Mouse (Mus musculus): ENCODE data around the gene Grin1. TPM values are rescaled to one million over a fixed set of nuclear protein-coding genes. Genes with fewer than 3 reads are reported as not detected.
A peak's percentile ranks its signal among the peaks of the same experiment; 100 is the strongest.

Gene Grin1
- total RNA-seq, 4 experiments from 2014 or later: not detected

DNA sequence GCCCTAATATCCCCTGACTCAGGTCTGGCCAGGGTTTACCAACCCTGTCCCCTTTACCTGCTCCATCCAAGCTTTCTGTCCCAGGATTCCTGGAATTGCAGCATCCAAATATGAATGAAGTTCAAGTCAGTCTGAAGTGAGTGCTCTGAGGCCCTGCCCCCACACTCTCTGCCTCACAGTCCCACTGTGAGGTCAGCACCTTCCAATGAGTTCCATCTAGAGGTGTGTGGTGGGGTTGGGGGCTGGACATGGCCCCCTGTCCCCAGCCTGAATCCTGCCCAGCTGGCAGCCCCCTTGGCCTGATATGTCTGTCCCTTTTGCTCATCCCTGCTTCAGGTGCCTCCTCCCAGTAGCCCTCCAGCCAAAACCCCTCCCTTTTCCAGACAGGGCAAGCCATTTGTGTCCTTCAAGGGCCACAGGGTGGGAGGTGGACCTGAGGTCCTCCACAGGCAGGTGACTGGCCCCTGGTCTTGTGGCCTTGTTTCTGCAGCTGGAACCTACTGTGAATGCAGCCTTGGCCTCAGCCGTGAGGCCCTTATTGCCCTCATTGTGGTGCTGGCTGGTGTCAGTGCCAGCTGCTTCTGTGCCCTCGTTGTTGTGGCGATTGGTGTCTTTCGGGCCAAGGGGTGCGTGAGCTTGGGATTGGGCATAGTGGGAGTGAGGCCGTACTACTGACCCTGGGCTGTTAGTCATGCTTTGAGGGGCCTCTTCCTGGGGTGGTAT, 30.9 kb downstream of the Grin1 start, which contains the start of gene Tmem210:
Gene Tmem210 (plus strand): TSS at position 219 of the 723 bp plus-strand sequence.
- no peak for DNase-seq (ENCODE audit: low spot score in 2 of 2)

DNA sequence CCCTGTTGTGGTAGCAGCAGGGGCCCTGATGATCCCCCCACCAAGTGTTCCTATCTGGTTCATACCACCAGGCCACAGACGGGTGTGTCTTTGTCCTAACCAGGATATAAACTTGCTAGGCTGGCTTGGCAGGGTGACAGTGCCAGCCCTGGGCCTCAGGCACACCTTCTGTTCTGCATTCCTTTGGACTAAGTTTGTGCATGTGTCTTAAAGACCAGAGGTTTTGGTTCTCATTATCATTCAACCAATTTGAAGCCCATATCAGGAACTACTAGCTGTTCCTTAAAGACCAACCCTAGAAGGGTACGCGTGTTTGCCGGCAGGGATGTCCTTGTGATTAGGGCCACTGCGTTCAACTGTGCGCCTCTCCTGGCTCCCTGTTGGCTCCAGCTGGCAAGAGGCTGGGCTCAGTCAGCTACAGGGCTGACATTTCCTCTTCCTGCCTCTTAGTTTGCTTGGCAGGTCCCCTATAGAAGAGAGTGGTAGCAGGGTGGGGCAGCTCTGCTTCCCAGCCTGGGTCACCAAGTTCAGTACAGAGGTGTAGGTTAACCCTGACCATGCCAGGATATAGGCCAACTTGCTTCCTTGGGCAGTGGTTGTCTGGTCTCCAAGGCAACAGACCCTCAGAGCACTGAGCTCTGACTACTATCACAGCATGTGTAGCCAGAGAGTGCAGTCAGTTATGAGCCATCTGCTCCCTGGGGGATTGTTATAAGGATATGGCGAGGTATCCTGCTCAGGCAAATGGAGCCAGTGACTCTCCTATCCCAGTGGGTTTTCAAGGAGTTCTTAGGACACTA, 31.9 kb downstream of the Grin1 start:
- DNase-seq (ENCODE audit: low spot score in 2 of 2): no peak

DNA sequence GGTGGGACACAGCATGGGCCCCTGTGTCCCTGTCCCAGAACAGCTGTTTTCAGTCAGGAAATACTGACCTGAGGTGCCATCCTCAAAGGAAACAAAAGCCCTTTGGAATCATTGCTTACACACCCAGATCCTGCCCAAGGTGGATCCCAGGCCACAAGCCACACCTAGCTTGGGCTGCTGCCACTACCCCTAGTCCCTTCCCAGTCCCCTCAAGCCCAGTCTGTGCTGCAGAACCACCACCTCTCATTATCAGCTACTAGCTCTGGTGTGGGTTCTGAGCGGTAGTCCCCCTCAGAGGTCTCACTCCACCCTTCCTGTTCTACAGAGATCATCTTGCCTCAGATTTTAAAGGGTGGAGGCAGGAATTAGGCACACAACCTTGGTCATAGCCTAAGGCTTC, 32.7 kb downstream of the Grin1 start:
- no peak for DNase-seq (ENCODE audit: low spot score in 2 of 2)

DNA sequence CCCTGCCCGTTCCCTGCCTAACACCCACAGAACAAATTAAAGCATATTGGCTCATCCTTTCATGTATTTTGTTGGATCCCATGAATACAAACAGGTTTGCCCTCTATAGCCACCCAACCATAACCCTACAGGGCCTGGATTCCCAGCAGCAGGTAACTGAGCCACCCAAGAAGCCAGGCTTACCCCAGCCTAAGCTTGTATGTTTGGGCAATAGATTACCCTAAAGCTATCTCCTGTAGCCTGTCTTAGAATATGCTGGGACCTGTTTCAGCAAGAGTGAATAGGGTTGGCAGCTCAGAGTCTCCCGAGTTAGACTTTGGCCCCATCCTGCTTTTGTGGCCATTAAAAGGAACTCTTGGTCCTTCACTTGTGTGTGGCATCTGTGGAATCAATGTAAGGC, 33.4 kb downstream of the Grin1 start:
- DNase-seq (ENCODE audit: low spot score in 2 of 2): no peak

DNA sequence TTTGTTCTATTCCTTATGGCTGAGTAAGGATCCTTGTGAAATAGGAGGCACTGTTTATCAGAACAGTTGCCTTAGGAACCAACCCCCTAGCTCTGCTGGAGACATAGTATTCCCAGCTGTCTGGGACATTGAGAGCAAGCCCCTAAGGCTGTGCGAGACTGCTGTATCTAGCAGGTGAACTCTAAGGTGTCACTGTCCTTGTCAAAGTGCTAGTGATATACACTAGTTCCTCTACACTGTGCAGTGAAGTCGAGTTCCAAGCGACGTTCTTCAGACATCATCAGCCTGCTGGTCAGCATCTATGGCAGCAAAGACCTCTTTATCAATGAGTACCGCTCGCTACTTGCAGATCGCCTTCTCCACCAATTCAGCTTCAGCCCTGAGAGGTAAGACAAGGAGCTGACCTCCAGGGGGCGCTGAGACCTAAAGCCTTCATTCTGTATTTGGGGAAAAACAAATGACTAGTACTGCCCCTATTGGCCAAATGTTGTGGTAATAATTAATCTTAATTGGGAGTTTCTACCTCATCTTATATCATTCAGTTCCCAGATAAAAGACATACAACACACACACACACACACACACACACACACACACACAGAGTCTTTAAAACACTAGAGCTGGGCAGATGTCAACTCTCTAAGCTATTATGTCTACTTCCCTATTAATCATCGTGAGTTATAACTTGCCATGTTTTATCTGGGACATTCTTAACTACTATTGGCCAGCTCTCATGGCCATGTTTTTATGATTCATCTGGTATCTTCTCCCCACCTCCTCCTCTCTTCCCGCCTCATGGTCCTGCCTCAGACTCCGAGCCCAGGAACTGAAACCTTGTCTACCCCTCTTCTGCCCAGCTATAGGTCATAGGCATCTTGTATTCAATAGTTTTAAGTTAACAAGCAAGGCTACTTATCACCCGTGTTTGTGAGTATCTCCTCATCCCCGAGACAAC, 39.8 kb downstream of the Grin1 start:
- DNase-seq (ENCODE audit: low spot score in 2 of 2): peak in 1 of 2 experiments; percentile 59

DNA sequence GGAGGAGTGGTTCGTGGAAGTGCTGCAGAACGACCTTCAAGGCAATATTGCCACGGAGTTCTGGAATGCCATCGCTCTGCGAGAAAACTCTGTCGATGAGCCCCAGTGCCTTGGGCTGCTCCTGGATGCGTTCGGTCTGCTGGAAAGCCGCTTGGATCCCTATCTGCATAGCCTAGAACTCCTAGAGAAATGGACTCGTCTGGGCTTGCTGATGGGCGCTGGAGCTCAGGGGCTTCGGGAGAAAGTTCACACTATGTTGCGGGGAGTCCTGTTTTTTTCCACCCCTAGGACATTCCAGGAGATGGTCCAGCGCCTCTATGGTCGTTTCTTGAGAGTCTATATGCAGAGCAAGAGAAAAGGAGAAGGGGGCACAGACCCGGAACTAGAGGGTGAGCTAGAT, 46.0 kb downstream of the Grin1 start:
- DNase-seq (ENCODE audit: low spot score in 2 of 2): no peak

DNA sequence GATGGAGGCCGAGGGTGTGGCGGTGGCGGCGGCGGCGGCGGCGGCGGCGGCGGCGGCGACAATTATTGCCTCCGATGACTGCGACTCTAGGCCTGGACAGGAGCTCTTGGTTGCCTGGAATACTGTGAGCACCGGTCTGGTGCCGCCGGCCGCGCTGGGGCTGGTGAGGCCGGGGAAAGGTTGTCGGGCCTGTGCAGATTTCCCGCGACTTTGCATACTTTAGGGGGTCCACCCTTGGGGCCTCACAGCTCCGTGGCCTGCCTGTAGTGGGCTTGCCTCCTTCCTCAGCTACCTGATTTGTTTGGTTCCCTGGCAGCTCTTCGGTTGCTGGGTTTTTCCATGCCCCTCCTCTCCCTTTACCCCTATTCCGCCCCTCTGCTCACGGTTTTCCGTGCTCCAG, 46.5 kb downstream of the Grin1 start:
- no peak for DNase-seq (ENCODE audit: low spot score in 2 of 2)

DNA sequence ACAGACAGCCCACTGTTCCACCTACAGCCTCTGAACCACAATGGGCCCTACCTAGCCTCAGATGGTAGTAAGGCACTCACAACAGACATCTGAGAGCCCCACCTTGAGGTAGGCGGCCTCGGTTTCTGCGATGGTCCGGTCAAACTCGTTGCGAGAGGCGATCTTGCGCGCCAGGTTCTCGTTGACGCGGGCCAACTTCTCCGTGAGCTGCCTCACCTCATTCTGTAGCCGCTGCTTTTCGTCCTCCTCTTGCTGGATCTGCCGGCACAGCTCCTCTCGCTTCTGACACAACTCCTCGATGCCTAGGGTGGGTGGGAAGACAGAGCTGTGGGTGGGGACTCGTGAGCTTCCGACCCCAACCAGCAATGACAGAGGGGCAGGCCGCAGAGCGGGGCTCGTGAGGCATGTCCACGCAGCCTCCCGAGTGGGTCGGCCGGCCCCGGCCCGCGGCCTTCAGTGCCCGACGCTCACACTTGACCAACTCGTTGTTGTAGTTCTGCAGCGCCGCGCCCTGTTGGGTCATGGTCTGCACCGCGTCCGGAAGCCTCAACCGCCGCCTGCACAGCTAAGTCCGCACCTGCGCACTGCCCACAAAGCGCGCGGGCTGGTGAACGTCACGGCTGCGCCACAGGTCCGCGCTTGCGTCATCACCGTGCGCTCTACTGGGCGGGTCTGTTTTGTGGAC, 47.0 kb downstream of the Grin1 start, which contains the start of the genes Ssna1 and Anapc2:
Gene Ssna1 (minus strand): TSS at position 612 of the 685 bp plus-strand sequence.
Gene Anapc2 (plus strand): TSS at position 652 of the 685 bp plus-strand sequence.
- DNase-seq (ENCODE audit: low spot score in 2 of 2): peak; percentile 92 to 95

DNA sequence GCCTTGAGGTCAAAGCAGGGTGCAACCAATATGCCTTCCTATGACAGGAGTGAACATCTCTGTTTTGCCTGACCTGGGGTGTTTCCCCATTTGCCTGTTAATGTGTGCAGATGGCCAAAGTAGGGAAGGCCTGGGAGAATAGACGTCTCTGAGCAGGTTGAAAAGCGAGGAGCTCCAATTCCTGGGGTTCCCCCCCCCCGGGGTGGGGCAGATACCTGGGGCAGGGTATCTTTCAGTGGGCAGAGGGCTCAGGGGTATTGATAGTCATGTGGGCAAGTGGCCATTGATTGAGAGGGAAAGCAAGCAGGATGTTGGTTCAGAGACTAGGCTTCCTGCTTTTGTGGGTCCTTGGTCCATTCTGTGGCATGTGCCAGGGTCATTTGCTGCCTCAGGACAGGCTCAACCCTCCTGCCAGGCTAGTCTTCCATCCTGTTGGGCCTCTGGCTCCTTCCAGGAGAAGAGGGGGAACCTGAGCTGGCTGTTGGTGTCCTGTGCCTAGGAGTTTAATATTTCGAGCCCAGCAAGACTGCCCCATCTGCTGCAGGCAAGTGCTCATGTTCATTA, 51.2 kb downstream of the Grin1 start:
- DNase-seq (ENCODE audit: low spot score in 2 of 2): no peak

DNA sequence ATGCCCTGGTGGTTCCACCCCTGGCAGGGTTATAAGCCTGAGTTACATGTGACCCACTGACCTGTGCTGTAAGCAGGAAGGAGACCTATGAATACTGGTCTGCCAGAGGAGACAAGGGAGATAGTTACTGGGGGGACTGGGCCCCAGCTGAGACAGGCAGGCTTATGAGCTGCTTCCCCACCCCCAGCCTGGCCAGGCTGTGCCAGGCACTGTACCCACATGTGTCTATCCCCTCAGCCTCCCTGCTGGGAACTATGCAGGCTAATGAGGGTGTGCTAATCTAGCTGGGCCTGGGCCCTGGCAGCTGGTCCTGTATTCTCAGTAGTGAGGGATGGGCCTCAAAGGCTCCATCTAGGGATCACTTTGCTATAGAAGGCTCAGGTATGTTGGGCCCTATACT, 51.7 kb downstream of the Grin1 start:
- DNase-seq (ENCODE audit: low spot score in 2 of 2): no peak

DNA sequence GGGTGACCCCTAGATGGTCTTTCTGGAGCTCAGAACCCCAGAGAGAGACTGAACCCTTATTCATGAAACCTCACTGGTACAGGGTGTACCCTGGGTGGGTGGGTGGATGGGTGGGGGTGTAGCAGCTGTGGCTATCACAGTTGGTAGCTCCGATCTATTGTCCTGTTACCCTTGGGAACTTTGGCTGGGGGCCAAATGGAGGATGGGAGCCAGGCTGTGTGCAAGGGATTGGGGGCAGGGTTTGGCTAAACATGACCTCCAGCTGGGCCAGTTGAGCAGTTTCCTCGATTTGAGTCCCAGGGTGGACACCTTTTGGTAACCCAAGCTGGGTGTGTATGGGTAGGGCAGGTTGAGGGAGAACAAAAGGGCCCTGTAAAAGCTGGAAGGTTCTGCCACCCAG, 52.3 kb downstream of the Grin1 start:
- no peak for DNase-seq (ENCODE audit: low spot score in 2 of 2)

DNA sequence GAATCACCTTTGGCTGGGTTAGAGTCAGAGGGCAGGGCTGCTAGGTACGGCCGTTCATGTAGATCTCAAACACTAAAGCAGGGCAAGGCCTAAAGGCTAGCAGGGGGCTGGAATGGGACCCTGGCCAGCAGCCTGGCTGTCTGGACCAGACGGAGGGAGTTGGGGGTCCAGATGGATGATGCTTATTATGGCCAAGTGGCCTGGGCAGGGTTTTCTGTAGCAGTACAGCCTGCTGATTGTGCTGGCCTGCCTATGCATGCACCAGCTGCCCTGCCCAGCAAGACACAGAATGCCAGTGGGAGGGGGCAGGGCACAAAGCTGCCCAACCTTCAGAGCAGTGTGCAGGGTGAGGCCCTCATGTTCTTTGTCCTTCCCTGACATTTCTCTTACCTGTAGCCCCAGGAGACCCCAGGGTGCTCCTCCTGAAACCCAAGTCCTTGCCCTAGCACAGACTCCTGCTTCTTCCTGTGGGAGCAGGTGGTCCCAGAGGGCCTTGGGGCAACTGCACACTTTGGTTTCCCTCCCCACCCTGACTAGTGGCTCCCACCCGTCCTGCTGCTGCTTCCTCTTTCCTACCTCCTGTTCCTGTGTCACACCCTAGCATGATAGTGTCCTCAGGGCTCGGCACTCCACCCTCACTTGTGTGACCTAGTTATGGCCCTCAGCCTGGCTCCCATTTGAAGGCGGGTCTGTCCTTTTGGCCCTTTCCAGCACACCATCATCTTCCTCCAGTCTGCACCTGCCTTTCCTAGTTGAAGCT, 52.9 kb downstream of the Grin1 start:
- DNase-seq (ENCODE audit: low spot score in 2 of 2): no peak

DNA sequence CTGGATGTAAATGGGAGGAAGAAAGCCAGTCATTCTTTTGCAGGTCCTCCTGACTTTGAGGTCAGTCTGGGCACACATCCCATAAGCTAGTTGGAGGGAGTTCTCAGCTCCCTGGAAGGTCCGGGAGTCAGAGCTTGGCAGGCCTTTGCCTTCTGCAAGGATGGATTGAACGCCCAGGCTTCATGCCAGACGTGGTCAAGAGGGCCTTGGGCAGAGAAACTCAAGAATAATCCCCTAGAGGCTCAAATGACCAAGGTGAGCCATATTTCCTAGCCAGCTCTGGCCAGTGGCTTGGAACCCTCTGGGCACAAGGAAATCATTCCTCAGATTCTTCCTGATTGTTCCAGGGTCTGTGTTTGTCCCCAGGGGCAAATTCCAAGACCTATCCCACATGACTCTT, 54.1 kb downstream of the Grin1 start:
- no peak for DNase-seq (ENCODE audit: low spot score in 2 of 2)

DNA sequence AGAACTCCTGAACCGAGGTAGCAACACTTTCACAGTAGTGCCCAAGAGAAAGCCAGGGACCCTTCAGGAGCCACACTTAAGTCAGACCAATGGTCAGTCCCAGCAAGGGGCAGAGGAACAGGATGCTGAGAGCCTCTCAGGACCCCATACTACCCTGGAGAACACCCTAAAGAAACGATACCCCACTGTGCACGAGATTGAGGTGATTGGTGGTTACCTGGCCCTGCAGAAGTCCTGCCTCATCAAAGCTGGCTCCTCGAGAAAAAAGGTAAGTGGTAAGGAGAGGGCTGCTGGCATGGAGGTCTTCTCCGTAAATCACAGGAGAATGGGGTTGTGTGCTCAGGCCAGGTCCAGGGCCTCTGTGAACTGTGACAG, 54.7 kb downstream of the Grin1 start:
- no peak for DNase-seq (ENCODE audit: low spot score in 2 of 2)

DNA sequence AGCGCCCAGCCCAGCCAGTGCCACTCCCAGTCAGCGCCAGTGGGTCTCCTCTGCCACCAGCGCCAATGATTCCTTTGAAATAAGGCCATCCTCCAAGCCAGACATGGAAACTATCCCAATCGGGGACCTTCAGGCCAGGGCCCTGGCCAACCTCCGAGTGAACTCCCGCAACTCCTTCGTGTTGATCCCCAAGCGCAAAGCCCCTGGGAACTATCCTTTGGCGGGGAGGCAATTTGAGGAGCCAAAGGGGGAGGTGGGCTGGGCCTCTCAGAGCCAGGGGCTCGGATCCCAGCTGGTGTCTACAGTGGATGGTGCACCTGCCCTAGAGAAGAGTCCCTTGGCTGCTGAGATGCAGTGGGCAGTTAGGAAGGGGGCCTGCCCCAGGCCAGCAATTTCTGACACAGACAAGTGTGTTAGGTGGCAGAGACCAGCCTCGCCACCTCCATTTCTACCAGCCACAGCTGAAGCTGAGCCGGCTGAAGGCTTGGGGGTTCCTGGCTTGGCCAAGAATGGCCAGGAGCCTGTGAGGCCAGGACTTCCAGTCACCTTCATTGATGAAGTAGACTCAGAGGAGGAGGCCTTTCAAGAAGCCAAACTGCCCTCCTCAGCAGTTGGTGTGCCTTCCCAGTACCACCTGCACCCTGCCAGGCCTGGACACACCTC, 55.2 kb downstream of the Grin1 start:
- DNase-seq (ENCODE audit: low spot score in 2 of 2): no peak

DNA sequence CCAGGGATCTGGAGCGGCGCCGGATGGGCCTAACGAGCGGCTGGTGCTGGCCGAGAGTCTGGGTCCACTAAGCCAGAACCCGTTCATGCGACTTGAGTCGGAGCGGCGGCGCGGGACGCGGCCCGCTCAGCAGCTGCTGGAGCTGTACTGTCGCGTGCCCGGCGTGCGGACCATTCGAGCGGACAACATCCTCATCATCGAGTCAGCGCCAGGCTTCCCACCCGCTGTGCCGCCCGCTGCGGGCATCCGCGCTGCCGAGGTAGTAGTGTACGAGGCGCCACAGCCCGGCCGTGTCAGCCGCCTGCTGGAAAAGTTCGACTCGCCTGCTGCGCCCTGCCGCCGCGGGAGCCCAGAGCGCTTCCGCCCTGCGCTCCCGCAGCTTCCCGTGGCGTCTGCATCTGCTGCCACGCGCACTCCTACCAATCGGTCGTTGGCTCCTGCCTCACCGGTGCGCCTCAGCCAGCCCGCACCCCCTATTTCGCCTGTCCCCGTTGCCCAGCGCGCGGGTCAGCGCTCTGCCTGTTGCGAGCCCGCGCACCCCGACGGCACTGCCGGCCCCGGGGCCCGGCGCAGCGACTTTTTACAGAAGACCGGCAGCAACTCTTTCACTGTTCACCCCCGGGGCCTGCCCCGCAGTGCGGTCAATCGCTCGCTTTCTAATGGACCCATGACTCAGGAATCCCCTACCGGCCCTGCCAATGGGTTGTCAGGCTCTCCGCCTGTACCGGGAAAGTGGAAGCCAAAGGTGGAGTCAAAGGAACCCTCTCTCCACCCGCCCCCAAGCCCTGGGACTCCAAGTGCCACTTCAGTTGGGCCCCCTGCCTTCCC, 56.0 kb downstream of the Grin1 start:
- DNase-seq (ENCODE audit: low spot score in 2 of 2): no peak

DNA sequence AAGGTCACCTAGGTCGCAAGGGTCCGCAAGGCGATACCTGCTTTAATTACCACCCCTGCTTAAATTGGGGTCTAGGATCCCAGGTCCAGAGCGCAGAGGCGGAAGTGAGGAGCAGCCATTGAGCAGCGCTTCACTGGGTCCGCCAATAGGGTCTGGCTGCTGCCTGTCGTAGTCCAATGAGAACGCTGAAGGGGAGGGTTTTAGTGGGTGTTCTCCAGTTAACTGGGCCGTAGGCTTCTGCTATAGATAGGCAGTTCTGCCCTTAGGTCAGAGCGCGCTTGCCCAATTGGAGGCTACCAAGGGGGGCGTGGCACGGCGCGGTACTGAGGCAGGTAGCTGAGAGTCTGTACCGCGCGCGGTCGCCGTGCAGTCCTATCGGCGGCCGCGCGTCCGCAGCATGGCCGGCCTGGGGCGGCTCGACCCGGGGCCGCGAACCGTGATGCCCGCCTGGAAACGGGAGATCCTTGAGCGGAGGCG, 56.7 kb downstream of the Grin1 start, which contains the start of gene Tprn:
Gene Tprn (plus strand): TSS at position 328 of the 477 bp plus-strand sequence.
- DNase-seq (ENCODE audit: low spot score in 2 of 2): peak; percentile 89 to 92

DNA sequence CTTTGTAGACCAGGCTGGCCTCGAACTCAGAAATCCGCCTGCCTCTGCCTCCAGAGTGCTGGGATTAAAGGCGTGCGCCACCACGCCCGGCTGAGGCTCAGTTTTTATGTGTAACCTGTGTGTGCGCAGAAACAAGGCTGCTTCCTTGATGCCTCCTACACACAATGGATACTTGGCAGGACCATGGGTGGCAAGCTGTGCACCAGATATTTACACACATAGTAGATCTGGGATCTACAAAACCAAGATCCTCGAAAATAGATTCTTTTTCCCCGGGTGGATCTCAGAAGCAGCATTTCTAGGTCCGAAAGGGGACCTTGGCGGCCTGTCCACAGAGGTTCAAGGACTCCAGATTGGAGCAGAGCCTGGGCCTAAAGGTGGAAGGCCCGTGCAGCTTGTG, 57.1 kb downstream of the Grin1 start:
- DNase-seq (ENCODE audit: low spot score in 2 of 2): no peak

Data from gastrocnemius, adult 8-10 months (tissue).